Mouse (Mus musculus): ENCODE data around the gene Tbcd. TPM values are rescaled to one million over a fixed set of nuclear protein-coding genes. Genes with fewer than 3 reads are reported as not detected.

Gene Tbcd
- polyA plus RNA-seq, 1 experiment from 2014 or later: 29.8 TPM

- 87% methylated on average over 8 of the region's 8 CpGs for WGBS
- no peak for TF ChIP-seq CTCF (IDR thresholded peaks at IDR 0.05; ENCODE audit: low read depth)
- Histone ChIP-seq H3K4me3 (replicated peaks; ENCODE audit: low read depth, low read length) (no peak overlapping the region), H3K4me1 (replicated peaks; ENCODE audit: insufficient read depth, low read length) (no peaks in the 10 kb centered on the region), H3K36me3 (ENCODE audit: insufficient read depth, low read length) (no peaks in the 10 kb centered on the region), H3K4me2 (ENCODE audit: low read length) (no peak overlapping the region), H3K9me3 (replicated peaks; ENCODE audit: low read length) (no peaks in the 10 kb centered on the region), H3K9ac (ENCODE audit: low read depth, low read length) (no peak overlapping the region), H3K27me3 (ENCODE audit: insufficient read depth, low read length) (no peaks in the 10 kb centered on the region), H3K27ac (no peak overlapping the region)
- DNase-seq (ENCODE audit: low spot score) (no peak), ATAC-seq (replicated peaks; ENCODE audit: low FRiP score, low read depth) (no peak)
Measured at GRCm38 (mm10) chr11:121512896-121513572, 61.3 kb downstream of the Tbcd start.

- no peak overlapping the region for H3K4me3 ChIP-seq (replicated peaks; ENCODE audit: low read depth, low read length)
- 81% methylated on average over 9 of the region's 9 CpGs for WGBS
- H3K9me3 ChIP-seq (replicated peaks; ENCODE audit: low read length): no peaks in the 10 kb centered on the region
- DNase-seq (ENCODE audit: low spot score) (no peak), ATAC-seq (replicated peaks; ENCODE audit: low FRiP score, low read depth) (no peak)
- no peaks in the 10 kb centered on the region for H3K27me3 ChIP-seq (ENCODE audit: insufficient read depth, low read length)
- H3K4me2 ChIP-seq (ENCODE audit: low read length): no peak overlapping the region
- H3K9ac ChIP-seq (ENCODE audit: low read depth, low read length): no peak overlapping the region
- H3K4me1 ChIP-seq (replicated peaks; ENCODE audit: insufficient read depth, low read length): no peaks in the 10 kb centered on the region
- no peak for TF ChIP-seq CTCF (IDR thresholded peaks at IDR 0.05; ENCODE audit: low read depth)
- H3K36me3 ChIP-seq (ENCODE audit: insufficient read depth, low read length): no peaks in the 10 kb centered on the region
- H3K27ac ChIP-seq: no peak overlapping the region
Measured at GRCm38 (mm10) chr11:121515996-121516395, 64.2 kb downstream of the Tbcd start.

DNA sequence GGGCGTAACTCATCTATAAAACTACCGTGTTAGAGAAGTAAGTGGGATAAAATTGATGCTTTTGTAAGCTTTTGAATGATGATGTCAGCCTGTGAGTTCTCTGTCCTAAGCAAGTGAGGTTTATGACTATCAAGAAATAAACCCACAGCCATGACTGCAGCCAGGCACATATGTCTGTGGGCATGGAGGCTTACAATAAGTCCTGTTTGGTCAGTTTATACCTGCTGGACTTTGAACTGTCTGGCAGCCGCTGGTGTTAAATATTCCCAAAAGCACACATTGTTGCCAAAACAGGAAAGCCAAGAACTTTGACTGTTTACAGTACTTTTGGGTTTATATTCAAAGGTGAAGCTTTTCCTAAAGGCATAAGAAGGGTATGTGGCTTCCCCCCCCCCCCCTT is 65.2 kb downstream of the Tbcd start:
- ATAC-seq (replicated peaks; ENCODE audit: low FRiP score, low read depth): no peak
- no peak overlapping the region for H3K27ac ChIP-seq

GRCm38 (mm10) chr11:121517687-121518465 is 66.1 kb downstream of the Tbcd start:
- Histone ChIP-seq H3K4me3 (replicated peaks; ENCODE audit: low read depth, low read length) (no peak overlapping the region), H3K9me3 (replicated peaks; ENCODE audit: low read length) (no peaks in the 10 kb centered on the region), H3K9ac (ENCODE audit: low read depth, low read length) (no peak overlapping the region), H3K27ac (no peak overlapping the region), H3K36me3 (ENCODE audit: insufficient read depth, low read length) (no peaks in the 10 kb centered on the region), H3K4me1 (replicated peaks; ENCODE audit: insufficient read depth, low read length) (no peaks in the 10 kb centered on the region), H3K4me2 (ENCODE audit: low read length) (no peak overlapping the region), H3K27me3 (ENCODE audit: insufficient read depth, low read length) (no peaks in the 10 kb centered on the region)
- WGBS: 71% methylated on average over 17 of the region's 17 CpGs
- ATAC-seq (replicated peaks; ENCODE audit: low FRiP score, low read depth) (no peak), DNase-seq (ENCODE audit: low spot score) (no peak)
- TF ChIP-seq CTCF (IDR thresholded peaks at IDR 0.05; ENCODE audit: low read depth): no peak

More for the DNA sequence above, 65.2 kb downstream of the Tbcd start:
- peak; percentile 4 for DNase-seq (ENCODE audit: low spot score)
- 76% methylated on average over 3 of the region's 3 CpGs for WGBS
- H3K4me1 ChIP-seq (replicated peaks; ENCODE audit: insufficient read depth, low read length): no peaks in the 10 kb centered on the region
- no peaks in the 10 kb centered on the region for H3K27me3 ChIP-seq (ENCODE audit: insufficient read depth, low read length)
- no peak overlapping the region for H3K4me3 ChIP-seq (replicated peaks; ENCODE audit: low read depth, low read length)
- no peaks in the 10 kb centered on the region for H3K9me3 ChIP-seq (replicated peaks; ENCODE audit: low read length)
- no peak overlapping the region for H3K4me2 ChIP-seq (ENCODE audit: low read length)
- TF ChIP-seq CTCF (IDR thresholded peaks at IDR 0.05; ENCODE audit: low read depth): no peak
- H3K9ac ChIP-seq (ENCODE audit: low read depth, low read length): no peak overlapping the region
- no peaks in the 10 kb centered on the region for H3K36me3 ChIP-seq (ENCODE audit: insufficient read depth, low read length)

GRCm38 (mm10) chr11:121519131-121519530 is 67.4 kb downstream of the Tbcd start, which contains the start of gene Zfp750:
Gene Zfp750 (minus strand): TSS chr11:121519333.
- DNase-seq (ENCODE audit: low spot score): peak; percentile 64
- 26% methylated on average over 10 of the region's 10 CpGs for WGBS
- Histone ChIP-seq H3K9me3 (replicated peaks; ENCODE audit: low read length) (no peaks in the 10 kb centered on the region), H3K4me3 (replicated peaks; ENCODE audit: low read depth, low read length) (no peak within 1 kb of the TSS), H3K9ac (ENCODE audit: low read depth, low read length) (no peak within 1 kb of the TSS), H3K4me2 (ENCODE audit: low read length) (no peak within 1 kb of the TSS), H3K27me3 (ENCODE audit: insufficient read depth, low read length) (no peaks in the 10 kb centered on the region), H3K27ac (no peak within 1 kb of the TSS), H3K36me3 (ENCODE audit: insufficient read depth, low read length) (no peaks in the 10 kb centered on the region), H3K4me1 (replicated peaks; ENCODE audit: insufficient read depth, low read length) (no peaks in the 10 kb centered on the region)
- 0 out of 2 replicates have a peak, but pooled peaks have one; percentile 40 for ATAC-seq (replicated peaks; ENCODE audit: low FRiP score, low read depth)
- TF ChIP-seq CTCF (IDR thresholded peaks at IDR 0.05; ENCODE audit: low read depth): no peak

DNA sequence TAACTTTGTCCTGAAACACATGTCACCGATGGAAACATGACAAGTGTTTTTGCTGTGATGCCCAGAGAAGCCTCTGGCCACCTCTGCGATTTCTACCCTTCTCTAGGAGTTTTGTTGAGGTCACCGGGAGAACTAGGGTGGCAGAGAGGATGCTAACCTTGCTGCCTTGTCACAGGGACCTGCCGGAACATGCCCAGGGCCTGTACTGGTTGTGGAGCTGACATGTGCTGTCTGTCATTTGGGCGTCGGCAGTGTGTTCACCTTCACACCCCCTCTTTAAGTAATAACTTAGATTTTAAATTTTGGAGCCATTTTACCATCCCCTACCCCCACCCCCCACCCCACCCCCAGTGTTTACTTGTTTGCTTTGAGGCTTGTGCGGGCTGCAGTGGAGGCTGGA is 68.0 kb downstream of the Tbcd start:
- Histone ChIP-seq H3K36me3 (ENCODE audit: insufficient read depth, low read length) (no peaks in the 10 kb centered on the region), H3K9ac (ENCODE audit: low read depth, low read length) (no peak overlapping the region), H3K4me1 (replicated peaks; ENCODE audit: insufficient read depth, low read length) (no peaks in the 10 kb centered on the region), H3K27me3 (ENCODE audit: insufficient read depth, low read length) (no peaks in the 10 kb centered on the region), H3K4me2 (ENCODE audit: low read length) (no peak overlapping the region), H3K4me3 (replicated peaks; ENCODE audit: low read depth, low read length) (no peak overlapping the region), H3K9me3 (replicated peaks; ENCODE audit: low read length) (no peaks in the 10 kb centered on the region), H3K27ac (no peak overlapping the region)
- WGBS: 84% methylated on average over 7 of the region's 7 CpGs
- DNase-seq (ENCODE audit: low spot score) (no peak), ATAC-seq (replicated peaks; ENCODE audit: low FRiP score, low read depth) (no peak)
- no peak for TF ChIP-seq CTCF (IDR thresholded peaks at IDR 0.05; ENCODE audit: low read depth)
